Mouse (Mus musculus) stomach, postnatal 0 days (tissue): ENCODE data around the gene Pou5f2.

Experiments
- CTCF ChIP-seq: IDR thresholded peaks from 2 replicates; pipeline ENCODE4 v1.5.1; 2016; ENCODE audit warnings: antibody characterized with exemption, low read depth, mild to moderate bottlenecking, moderate library complexity
- EP300 ChIP-seq: optimal IDR thresholded peaks from 2 replicates; pipeline ENCODE3; 2016; ENCODE audit warnings: antibody characterized with exemption

- TF ChIP-seq CTCF (no peak), EP300 (no peak)
Measured at GRCm38 (mm10) chr13:77991189-77991886, 33.4 kb upstream of the Pou5f2 start.
